Mouse (Mus musculus) left cerebral cortex, postnatal 14 days (tissue): ENCODE data around the gene Gm36210. TPM values are rescaled to one million over a fixed set of nuclear protein-coding genes. Genes with fewer than 3 reads are reported as not detected.
A peak's percentile ranks its signal among the peaks of the same experiment; 100 is the strongest.

Source experiments
- DNase-seq, 2 experiments: peaks; one replicate each; pipeline ENCODE4 v3.0.0; 2021 to 2022; ENCODE audit warnings: low spot score in 2 of 2, mixed read lengths in 1 of 2
- intact Hi-C: fragments of 180-260 bp; cut with DNase I; formaldehyde crosslinking; loops from one replicate; pipeline ENCODE4 v1.15.1; 2025
- total RNA-seq, 2 experiments: library from RNA; stranded (reverse); gene quantifications; 2 replicates each; pipeline ENCODE4 v1.2.3; 2021

Gm36210 gene
- total RNA-seq, 2 experiments from 2014 or later = 0.29 to 0.34 TPM

GRCm38 (mm10) chr7:4924483-4924882 is 18.2 kb upstream of the Gm36210 start:
- DNase-seq = no peak
- intact Hi-C loops = loop anchor here (5.0 kb wide), 1 partner anchor 82 kb away; the partner anchor contains the start of gene Shisa7

GRCm38 (mm10) chr7:4923586-4924364 is 17.5 kb upstream of the Gm36210 start:
- intact Hi-C loops = loop anchor here (5.0 kb wide), 1 partner anchor 81 kb away; the partner anchor contains the start of gene Shisa7

GRCm38 (mm10) chr7:4922931-4923565 is 16.7 kb upstream of the Gm36210 start:
- intact Hi-C loops = loop anchor here (5.0 kb wide), 1 partner anchor 81 kb away; the partner anchor contains the start of gene Shisa7
- peak; percentile 79 to 84 for DNase-seq

More at GRCm38 (mm10) chr7:4923586-4924364, 17.5 kb upstream of the Gm36210 start:
- DNase-seq = peak; percentile 48 to 67

GRCm38 (mm10) chr7:4922508-4922907 is 16.2 kb upstream of the Gm36210 start:
- intact Hi-C loops = loop anchor here (5.0 kb wide), 1 partner anchor 80 kb away; the partner anchor contains the start of gene Shisa7
- DNase-seq = peak; percentile 88 to 92

- DNase-seq = no peak
- intact Hi-C loops = loop anchor here (5.0 kb wide), 1 partner anchor 80 kb away; the partner anchor contains the start of gene Shisa7
Observed at GRCm38 (mm10) chr7:4921824-4922482, 15.6 kb upstream of the Gm36210 start, which contains the start of gene Nat14. Gene Nat14, plus strand, starts transcription at chr7:4922028.

GRCm38 (mm10) chr7:4920976-4921823 is 14.9 kb upstream of the Gm36210 start:
- intact Hi-C loops = loop anchor here (5.0 kb wide), 1 partner anchor 79 kb away; the partner anchor contains the start of gene Shisa7

GRCm38 (mm10) chr7:4920496-4920895 is 14.2 kb upstream of the Gm36210 start:
- intact Hi-C loops = loop anchor here (5.0 kb wide), 1 partner anchor 78 kb away; the partner anchor contains the start of gene Shisa7
- no peak for DNase-seq

More at GRCm38 (mm10) chr7:4920976-4921823, 14.9 kb upstream of the Gm36210 start:
- no peak for DNase-seq

- no peak for DNase-seq
- intact Hi-C loops = loop anchor here (5.0 kb wide), 1 partner anchor 78 kb away; the partner anchor contains the start of gene Shisa7
Observed at GRCm38 (mm10) chr7:4919971-4920370, 13.7 kb upstream of the Gm36210 start.

- no peak for DNase-seq
- intact Hi-C loops = no loop called here
Observed at GRCm38 (mm10) chr7:4919096-4919495, 12.8 kb upstream of the Gm36210 start.

- intact Hi-C loops = no loop called here
- DNase-seq = no peak
Observed at GRCm38 (mm10) chr7:4918681-4919080, 12.4 kb upstream of the Gm36210 start.

GRCm38 (mm10) chr7:4917494-4917893 is 11.2 kb upstream of the Gm36210 start:
- no peak for DNase-seq
- intact Hi-C loops = no loop called here

GRCm38 (mm10) chr7:4915669-4916416 is 9.5 kb upstream of the Gm36210 start:
- intact Hi-C loops = no loop called here

GRCm38 (mm10) chr7:4915007-4915665 is 8.8 kb upstream of the Gm36210 start, which contains the start of gene Zfp628:
Gene Zfp628, plus strand, starts transcription at chr7:4915217.
- intact Hi-C loops = no loop called here
- peak; percentile 94 to 95 for DNase-seq

More at GRCm38 (mm10) chr7:4915669-4916416, 9.5 kb upstream of the Gm36210 start:
- peak in 1 of 2 experiments; percentile 47 for DNase-seq

- DNase-seq = no peak
- intact Hi-C loops = no loop called here
Observed at GRCm38 (mm10) chr7:4912248-4912647, 5.9 kb upstream of the Gm36210 start.

- peak; percentile 71 to 76 for DNase-seq
- intact Hi-C loops = no loop called here
Observed at GRCm38 (mm10) chr7:4911561-4911960, 5.2 kb upstream of the Gm36210 start.

GRCm38 (mm10) chr7:4902404-4902803 is 3.9 kb downstream of the Gm36210 start:
- no peak for DNase-seq
- intact Hi-C loops = no loop called here

GRCm38 (mm10) chr7:4901171-4901570 is 5.1 kb downstream of the Gm36210 start:
- no peak for DNase-seq

More at GRCm38 (mm10) chr7:4901171-4901570, 5.1 kb downstream of the Gm36210 start:
- intact Hi-C loops = no loop called here
